Mouse (Mus musculus) intestine, postnatal 0 days (tissue): ENCODE measurements around the gene Ppm1l. TPM values are rescaled to one million over a fixed set of nuclear protein-coding genes. Genes with fewer than 3 reads are reported as not detected.
A peak's percentile ranks its signal among the peaks of the same experiment; 100 is the strongest.

Source experiments
- ATAC-seq: fragments of 200-750 bp; cut with Nextera tagmentation; 2 replicates; pipeline ENCODE4 v1.8.0; 2017; ENCODE audit warnings: mild to moderate bottlenecking, moderate TSS enrichment, moderate library complexity
- H3K27ac ChIP-seq: fragments of 300-500 bp; sonication (generic); 2 replicates; pipeline ENCODE4 v1.5.1; 2014; ENCODE audit warnings: mild to moderate bottlenecking, low read depth, low read length, moderate library complexity
- H3K27me3 ChIP-seq: fragments of 300-500 bp; sonication (generic); replicated peaks from 2 replicates; pipeline ENCODE4 v1.6.1; 2014; ENCODE audit warnings: low read length, mixed read lengths; ENCODE audit not compliant: control insufficient read depth, insufficient read depth
- H3K36me3 ChIP-seq: fragments of 300-500 bp; sonication (generic); 2 replicates; pipeline ENCODE4 v1.6.1; 2014; ENCODE audit warnings: mild to moderate bottlenecking, moderate library complexity; ENCODE audit not compliant: control insufficient read depth, insufficient read depth
- H3K4me1 ChIP-seq: fragments of 300-500 bp; sonication (generic); replicated peaks from 2 replicates; pipeline ENCODE4 v1.6.1; 2014; ENCODE audit warnings: antibody characterized with exemption, low read length, mixed read lengths; ENCODE audit not compliant: control insufficient read depth, insufficient read depth
- H3K4me2 ChIP-seq: fragments of 300-500 bp; sonication (generic); replicated peaks from 2 replicates; pipeline ENCODE4 v1.6.1; 2014; ENCODE audit warnings: low read depth, mild to moderate bottlenecking, moderate library complexity
- H3K4me3 ChIP-seq: fragments of 300-500 bp; sonication (generic); 2 replicates; pipeline ENCODE4 v1.5.1; 2014; ENCODE audit warnings: low read depth, low read length
- H3K9ac ChIP-seq: fragments of 300-500 bp; sonication (generic); 2 replicates; pipeline ENCODE4 v1.6.1; 2014; ENCODE audit warnings: mild to moderate bottlenecking, low read depth, low read length
- H3K9me3 ChIP-seq: fragments of 300-500 bp; sonication (generic); 2 replicates; pipeline ENCODE4 v1.6.1; 2016; ENCODE audit warnings: mixed run types; ENCODE audit not compliant: control insufficient read depth
- CTCF ChIP-seq: sonication (generic); IDR thresholded peaks from 2 replicates; pipeline ENCODE4 v1.5.1; 2016; ENCODE audit warnings: low read depth, mild to moderate bottlenecking, control low read depth, antibody characterized with exemption, moderate library complexity
- WGBS: fragments of 180-500 bp; shearing (Covaris S2); extraction: QIAGEN DNeasy Blood & Tissue Kit; methylation state at CpG from one replicate; pipeline ENCODE4 v1.1.7; 2014; 5-methylcytosine and 5-hydroxymethylcytosine counted together
- polyA plus RNA-seq: library from polyadenylated mRNA; unstranded; fragments of >200 nt; fragmentation: Nextera tagmentation; extraction: Ambion mirVana; gene quantifications from 2 replicates; pipeline ENCODE4 v1.2.1, GENCODE M21; 2015

The Ppm1l gene
- 2.8 and 3.0 TPM in 2 replicates for polyA plus RNA-seq

- H3K4me3 ChIP-seq = peak within 1 kb of the TSS; percentile 66
- peaks cover 8% of the 10 kb centered on the region for H3K4me1 ChIP-seq
- H3K27me3 ChIP-seq = peaks cover 19% of the 10 kb centered on the region; the same call in 1 of the 2 replicates
- no peaks in the 10 kb centered on the region for H3K9me3 ChIP-seq
- TF ChIP-seq CTCF = peak; percentile 10; the same call in 1 of the 2 replicates
- WGBS = under 1% methylated on average over 73 of the region's 80 CpGs
- peak within 1 kb of the TSS; percentile 66 for H3K9ac ChIP-seq
- peak within 1 kb of the TSS; percentile 71; the same call in 1 of the 2 replicates for H3K27ac ChIP-seq
- peak within 1 kb of the TSS; percentile 98 for H3K4me2 ChIP-seq
- peak; percentile 99 for ATAC-seq
- no peaks in the 10 kb centered on the region for H3K36me3 ChIP-seq
Measured at GRCm38 (mm10) chr3:69316391-69317195, at the start of gene Ppm1l. Gene Ppm1l (plus strand): TSS chr3:69316861.

- Histone ChIP-seq H3K27me3 (no peaks in the 10 kb centered on the region), H3K9me3 (no peaks in the 10 kb centered on the region), H3K9ac (no peak overlapping the region), H3K4me1 (no peaks in the 10 kb centered on the region), H3K4me3 (no peak overlapping the region), H3K4me2 (no peak overlapping the region), H3K27ac (no peak overlapping the region), H3K36me3 (no peaks in the 10 kb centered on the region)
- WGBS = 60% methylated on average over 7 of the region's 7 CpGs
- ATAC-seq = no peak
- no peak for TF ChIP-seq CTCF
Measured at GRCm38 (mm10) chr3:69271812-69272211, 44.8 kb upstream of the Ppm1l start.

- no peak overlapping the region for H3K4me2 ChIP-seq
- TF ChIP-seq CTCF = no peak
- no peak for ATAC-seq
- no peaks in the 10 kb centered on the region for H3K9me3 ChIP-seq
- WGBS = 89% methylated on average over 16 of the region's 16 CpGs
- no peak overlapping the region for H3K4me3 ChIP-seq
- H3K27me3 ChIP-seq = no peaks in the 10 kb centered on the region
- H3K27ac ChIP-seq = no peak overlapping the region
- H3K36me3 ChIP-seq = no peaks in the 10 kb centered on the region
- no peak overlapping the region for H3K9ac ChIP-seq
- H3K4me1 ChIP-seq = no peaks in the 10 kb centered on the region
Measured at GRCm38 (mm10) chr3:69274018-69274663, 42.5 kb upstream of the Ppm1l start.

GRCm38 (mm10) chr3:69274664-69275312, 41.9 kb upstream of the Ppm1l start:
- WGBS = 88% methylated on average over 15 of the region's 15 CpGs
- no peak for TF ChIP-seq CTCF
- Histone ChIP-seq H3K4me2 (no peak overlapping the region), H3K9me3 (no peaks in the 10 kb centered on the region), H3K4me1 (no peaks in the 10 kb centered on the region), H3K4me3 (no peak overlapping the region), H3K27ac (no peak overlapping the region), H3K36me3 (no peaks in the 10 kb centered on the region), H3K9ac (no peak overlapping the region), H3K27me3 (no peaks in the 10 kb centered on the region)
- ATAC-seq = no peak

- no peaks in the 10 kb centered on the region for H3K9me3 ChIP-seq
- H3K4me1 ChIP-seq = no peaks in the 10 kb centered on the region
- ATAC-seq = no peak
- no peak for TF ChIP-seq CTCF
- 91% methylated on average over 6 of the region's 6 CpGs for WGBS
- H3K9ac ChIP-seq = no peak overlapping the region
- H3K36me3 ChIP-seq = no peaks in the 10 kb centered on the region
- H3K4me3 ChIP-seq = no peak overlapping the region
- H3K27ac ChIP-seq = no peak overlapping the region
- H3K4me2 ChIP-seq = no peak overlapping the region
- no peaks in the 10 kb centered on the region for H3K27me3 ChIP-seq
Measured at GRCm38 (mm10) chr3:69278648-69279047, 38.0 kb upstream of the Ppm1l start.

GRCm38 (mm10) chr3:69282406-69282805, 34.3 kb upstream of the Ppm1l start:
- no peak overlapping the region for H3K27ac ChIP-seq
- WGBS = 40% methylated on average over 9 of the region's 9 CpGs

More at GRCm38 (mm10) chr3:69282406-69282805, 34.3 kb upstream of the Ppm1l start:
- no peak overlapping the region for H3K4me2 ChIP-seq
- H3K4me1 ChIP-seq = no peaks in the 10 kb centered on the region
- H3K36me3 ChIP-seq = no peaks in the 10 kb centered on the region
- no peak overlapping the region for H3K9ac ChIP-seq
- TF ChIP-seq CTCF = no peak
- no peak for ATAC-seq
- no peaks in the 10 kb centered on the region for H3K9me3 ChIP-seq
- H3K4me3 ChIP-seq = no peak overlapping the region
- H3K27me3 ChIP-seq = no peaks in the 10 kb centered on the region
